Mouse (Mus musculus) forelimb bud, embryonic 11.5 days (tissue): ENCODE measurements around the gene Agpat4.
A peak's percentile ranks its signal among the peaks of the same experiment; 100 is the strongest.

Experiments used
- DNase-seq: peaks from one replicate; pipeline ENCODE4 v3.0.0-alpha.2; 2012; ENCODE audit warnings: low read depth, low spot score

Agpat4 gene

DNA sequence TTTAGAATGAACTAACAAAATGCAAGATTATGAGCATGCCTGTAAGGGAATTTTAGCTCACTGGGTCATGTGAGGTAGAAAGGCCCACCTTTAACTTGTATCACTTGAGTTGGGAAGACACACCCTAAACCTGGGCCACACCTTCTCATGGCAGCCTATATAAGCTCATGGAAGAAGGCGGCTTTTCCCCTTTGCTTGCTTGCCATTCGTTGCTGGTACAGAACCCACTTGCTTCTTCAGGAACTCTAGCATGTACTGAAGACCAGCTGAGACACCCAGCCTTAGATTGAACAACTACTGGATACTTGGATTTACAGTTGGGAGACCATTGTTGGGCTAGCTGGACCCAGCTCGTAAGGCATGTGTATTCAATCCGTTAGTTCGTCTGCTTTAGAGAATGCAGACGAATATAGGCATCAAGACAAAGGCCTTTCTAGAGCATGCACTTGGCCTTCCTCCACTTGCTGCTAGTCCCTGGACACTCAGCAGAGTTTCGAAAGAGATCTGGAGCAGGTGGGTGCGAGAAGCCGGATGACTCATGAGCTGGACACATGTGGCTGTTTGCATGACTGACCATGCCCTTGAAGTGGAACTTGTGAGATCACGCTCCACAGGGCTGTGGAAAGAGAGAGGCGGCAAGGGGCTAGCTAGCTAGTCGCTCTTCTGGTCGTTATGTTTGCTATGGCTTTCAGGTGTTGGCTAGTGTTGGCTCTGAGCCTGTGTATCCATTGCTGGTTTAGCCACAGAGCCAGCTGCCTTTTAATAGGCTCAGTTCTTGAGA, 42.7 kb downstream of the Agpat4 start:
- DNase-seq, result no peak

DNA sequence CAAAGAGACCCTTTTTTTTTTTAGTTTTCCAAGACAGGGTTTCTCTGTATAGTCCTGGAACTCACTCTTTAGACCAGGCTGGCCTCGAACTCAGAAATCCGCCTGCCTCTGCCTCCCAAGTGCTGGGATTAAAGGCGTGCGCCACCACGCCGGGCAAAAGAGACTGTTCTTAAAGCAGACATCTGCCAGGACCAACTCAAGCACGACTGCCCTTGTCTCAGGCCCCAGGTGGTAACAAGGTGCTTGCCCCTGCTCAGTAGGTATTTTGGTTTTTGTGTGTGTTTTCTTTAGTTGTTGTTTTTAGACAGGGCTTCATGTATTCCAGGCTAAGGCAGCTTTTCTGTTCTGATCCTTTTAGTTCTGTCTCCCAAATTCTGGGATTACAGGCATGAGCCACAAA, 43.4 kb downstream of the Agpat4 start:
- DNase-seq, result no peak

DNA sequence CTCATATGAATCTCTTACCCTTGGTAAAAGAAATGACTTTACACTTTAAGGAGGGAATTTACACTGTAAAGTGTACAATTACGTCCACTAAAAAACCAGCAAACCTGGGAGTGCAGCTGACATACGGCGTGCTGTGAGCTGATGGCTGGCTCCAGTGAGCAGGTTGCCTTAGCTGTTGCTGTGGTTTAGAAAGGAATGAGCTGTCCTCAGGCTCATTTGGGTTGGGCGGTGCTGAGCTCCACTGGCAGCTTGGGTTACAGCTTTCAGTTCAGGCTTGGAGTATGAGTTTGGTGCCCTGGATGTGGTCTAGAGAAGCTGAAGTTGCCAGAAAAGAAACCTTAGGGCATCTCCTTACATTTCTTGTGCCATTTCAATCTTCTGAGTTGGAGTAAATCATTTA, 44.3 kb downstream of the Agpat4 start:
- peak; percentile 2 for DNase-seq

- peak; percentile 47 for DNase-seq
Measured at GRCm38 (mm10) chr17:12163403-12163802, 44.9 kb downstream of the Agpat4 start.

GRCm38 (mm10) chr17:12163903-12164302, 45.4 kb downstream of the Agpat4 start:
- no peak for DNase-seq

DNA sequence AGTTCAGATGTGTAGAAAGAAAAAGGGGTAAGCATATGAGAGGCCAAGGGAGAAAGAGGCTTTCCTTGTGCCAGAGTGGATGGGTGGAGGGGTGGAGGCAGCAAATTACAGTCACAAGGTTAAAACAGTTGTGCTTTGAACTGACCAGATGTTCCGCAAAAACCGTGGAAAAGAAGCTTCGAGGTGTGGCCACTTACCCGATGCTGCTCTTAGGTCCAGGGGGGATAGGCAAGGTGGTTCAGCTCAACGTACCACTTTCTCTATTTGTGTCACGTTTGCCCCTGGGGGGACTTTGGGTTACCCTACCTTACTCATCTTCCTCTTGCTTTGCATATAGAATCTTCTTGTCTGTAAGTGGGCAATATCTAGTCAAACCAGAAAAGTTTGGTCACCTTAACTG, 46.0 kb downstream of the Agpat4 start:
- DNase-seq, result no peak

GRCm38 (mm10) chr17:12165009-12165695, 46.6 kb downstream of the Agpat4 start:
- no peak for DNase-seq

GRCm38 (mm10) chr17:12165701-12166100, 47.2 kb downstream of the Agpat4 start:
- DNase-seq, result no peak

GRCm38 (mm10) chr17:12168536-12168935, 50.0 kb downstream of the Agpat4 start:
- no peak for DNase-seq

DNA sequence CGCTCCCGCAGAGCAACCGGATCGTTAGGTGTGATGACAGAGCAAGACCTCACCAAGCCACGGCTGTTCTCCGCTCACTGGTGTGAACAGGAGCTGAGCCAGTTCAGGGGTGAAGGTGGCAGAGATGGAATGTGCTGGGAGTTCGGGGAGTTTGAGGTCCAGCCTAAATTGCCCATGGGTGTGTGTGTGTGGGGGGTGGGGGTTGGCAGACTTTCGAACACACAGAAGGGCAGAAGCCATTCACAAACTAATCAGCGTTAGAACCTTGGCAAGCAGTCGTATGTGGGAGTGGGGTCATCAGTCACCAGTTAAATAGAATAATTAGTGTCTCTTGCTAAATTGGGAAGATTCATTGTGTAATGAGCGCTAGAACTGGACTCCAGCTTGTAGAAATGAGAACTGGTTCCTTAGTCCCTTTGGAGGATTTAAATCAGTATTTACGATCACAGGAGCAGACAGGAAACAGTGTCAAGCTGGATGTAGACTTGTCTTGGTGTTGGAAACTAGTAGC, 50.9 kb downstream of the Agpat4 start:
- no peak for DNase-seq

DNA sequence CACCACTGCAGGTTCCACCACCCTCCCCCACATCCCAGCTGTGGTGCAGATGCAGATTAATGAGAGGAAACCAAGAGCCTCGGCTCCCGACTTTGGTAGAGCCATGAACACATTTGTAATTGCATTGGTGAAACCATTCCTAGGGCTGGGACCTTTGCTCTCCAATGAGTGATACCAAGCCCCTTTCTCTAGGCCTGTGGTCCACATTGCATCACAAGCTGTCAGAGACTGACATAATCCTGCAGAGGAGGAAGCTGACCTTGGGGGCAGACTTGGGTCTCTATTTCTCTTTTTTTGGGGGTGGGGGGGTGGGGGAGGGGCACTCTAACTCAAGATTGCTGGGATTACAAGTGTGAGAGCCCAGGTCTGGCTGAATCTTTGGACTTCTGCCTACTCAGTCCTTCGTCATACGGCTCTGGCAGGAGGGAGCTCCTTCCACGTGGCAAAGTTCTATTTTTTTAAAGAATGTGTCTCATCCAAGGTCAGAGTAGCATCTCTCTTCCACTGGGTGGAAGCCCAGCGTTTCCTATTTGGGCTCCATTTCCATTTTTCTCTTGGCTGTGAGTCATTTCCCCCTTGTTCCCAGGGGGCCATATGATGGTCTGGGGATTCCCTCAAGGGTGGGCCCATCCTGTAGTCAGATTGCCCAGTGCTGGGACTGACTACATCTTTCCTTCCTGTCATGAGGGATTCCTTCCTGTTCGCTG, 52.4 kb downstream of the Agpat4 start:
- peak; percentile 10 for DNase-seq

GRCm38 (mm10) chr17:12171666-12172065, 53.2 kb downstream of the Agpat4 start:
- no peak for DNase-seq

- no peak for DNase-seq
Measured at GRCm38 (mm10) chr17:12174221-12174620, 55.7 kb downstream of the Agpat4 start.

GRCm38 (mm10) chr17:12174896-12175295, 56.4 kb downstream of the Agpat4 start:
- DNase-seq, result no peak

- no peak for DNase-seq
Measured at GRCm38 (mm10) chr17:12175626-12176025, 57.1 kb downstream of the Agpat4 start.

GRCm38 (mm10) chr17:12179339-12179738, 60.8 kb downstream of the Agpat4 start:
- DNase-seq, result no peak

DNA sequence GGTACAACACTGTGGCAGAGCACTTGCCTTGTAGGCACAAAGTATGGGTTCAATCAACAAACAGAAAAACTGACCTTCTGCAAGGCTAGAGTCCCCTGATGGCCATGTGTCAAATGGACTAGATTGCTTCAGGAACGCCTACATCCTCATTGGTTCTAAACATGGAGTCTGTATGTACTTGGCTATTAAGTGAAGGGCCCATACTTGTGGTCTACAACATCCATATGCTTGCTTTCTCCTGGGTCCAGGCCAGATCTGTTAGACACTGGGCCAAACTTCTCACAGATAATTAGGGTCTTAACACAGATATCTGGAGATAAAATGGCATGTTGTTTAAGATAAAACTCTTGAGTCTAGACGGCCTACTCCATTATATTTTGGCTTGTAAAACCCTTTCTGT, 61.3 kb downstream of the Agpat4 start:
- DNase-seq, result no peak

DNA sequence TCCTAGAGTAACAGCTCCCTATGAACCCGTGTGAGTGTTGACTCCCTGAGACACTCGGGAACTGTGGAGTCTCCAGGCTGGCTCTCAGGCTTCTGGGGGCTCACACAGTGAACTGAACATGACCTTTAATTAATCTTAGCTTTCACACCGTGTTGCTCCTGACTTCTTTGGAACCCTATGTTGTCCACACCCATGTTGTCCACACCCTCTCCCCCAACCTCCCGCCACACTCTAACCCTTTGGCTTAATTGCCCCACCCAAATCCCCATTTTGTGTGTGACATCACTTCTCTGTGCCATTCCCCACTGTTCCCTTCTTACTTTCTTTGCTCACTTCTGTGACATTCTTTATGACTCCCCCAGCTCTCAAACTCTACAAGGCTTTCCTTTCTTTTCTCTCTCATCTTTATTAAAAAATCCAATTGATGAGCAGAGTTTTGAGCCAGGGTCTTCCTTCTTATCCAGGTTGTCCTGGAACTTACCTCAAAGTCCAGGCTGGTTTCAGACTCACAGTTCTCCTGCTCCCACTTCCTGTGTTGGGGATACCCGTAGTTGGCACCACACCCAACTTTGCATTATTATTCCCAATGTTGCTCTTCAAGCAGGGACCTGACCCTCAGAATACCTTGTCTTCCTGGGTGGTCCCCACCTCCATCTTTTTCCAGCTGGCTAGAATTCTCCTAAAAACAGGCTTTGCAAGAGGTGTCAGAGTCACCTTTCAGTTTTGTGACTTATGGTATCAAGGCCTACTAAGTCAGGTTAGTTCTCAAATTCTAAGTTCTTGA, 64.4 kb downstream of the Agpat4 start:
- no peak for DNase-seq

DNA sequence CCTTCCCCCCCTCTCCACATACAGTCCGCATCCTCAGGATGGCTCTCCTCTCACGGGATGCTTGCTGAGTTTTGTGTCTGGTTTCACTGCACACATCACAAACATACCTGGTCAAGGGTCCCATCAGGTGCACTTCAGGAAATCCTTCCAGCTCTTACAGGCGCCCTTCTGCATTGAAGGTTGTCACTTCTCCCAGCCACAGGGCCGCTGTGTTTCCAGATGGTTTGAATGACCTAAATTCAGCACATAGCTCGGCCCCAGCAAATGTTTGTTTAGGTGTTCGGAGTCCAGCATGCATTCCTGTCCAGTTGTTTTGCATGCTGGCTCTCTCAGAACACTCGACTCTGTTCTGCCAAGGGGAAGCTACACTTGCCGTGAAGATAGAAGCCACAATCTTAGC, 65.8 kb downstream of the Agpat4 start:
- DNase-seq, result no peak

DNA sequence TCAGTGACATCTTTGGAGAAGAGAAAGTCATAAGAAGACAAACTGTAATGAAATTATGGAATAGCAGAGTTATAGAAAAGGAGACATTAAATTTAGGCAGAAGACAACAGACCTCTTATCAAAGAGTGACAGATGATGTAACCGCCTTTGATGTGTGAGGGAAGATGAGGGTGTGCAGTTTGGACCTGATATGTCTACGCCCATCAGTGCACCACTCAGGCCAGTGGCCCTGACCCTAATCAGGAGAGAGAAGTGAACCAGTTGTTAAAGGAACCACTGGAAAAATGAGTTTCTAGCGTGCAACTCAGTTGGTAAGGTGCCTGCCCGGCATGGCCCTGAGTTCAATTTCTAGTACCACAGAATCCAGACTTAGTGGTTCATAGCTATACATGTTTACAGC, 67.4 kb downstream of the Agpat4 start:
- no peak for DNase-seq

GRCm38 (mm10) chr17:12186341-12186740, 67.8 kb downstream of the Agpat4 start:
- no peak for DNase-seq

GRCm38 (mm10) chr17:12187782-12188181, 69.3 kb downstream of the Agpat4 start:
- DNase-seq, result no peak
